Mouse (Mus musculus): ENCODE measurements around the gene Mon2. TPM values are rescaled to one million over a fixed set of nuclear protein-coding genes. Genes with fewer than 3 reads are reported as not detected.
"Not testable (repeated sequence)": the region's sequence is repeated elsewhere in the genome, so short reads cannot be mapped to it uniquely, and the experiment has no call there.

Gene Mon2
- total RNA-seq, 2 experiments from 2014 or later, result 90.3 to 101 TPM

- no peak for DNase-seq (ENCODE audit: extremely low spot score in 1 of 2, low spot score in 1 of 2)
These were observed 13.3 kb downstream of the Mon2 start for GRCm38 (mm10) chr10:123063021-123063420.

GRCm38 (mm10) chr10:123060831-123061230, 15.5 kb downstream of the Mon2 start:
- DNase-seq (ENCODE audit: extremely low spot score in 1 of 2, low spot score in 1 of 2), result no peak

- DNase-seq (ENCODE audit: extremely low spot score in 1 of 2, low spot score in 1 of 2), result no peak
These were observed 19.2 kb downstream of the Mon2 start for GRCm38 (mm10) chr10:123057082-123057481.

- DNase-seq (ENCODE audit: extremely low spot score in 1 of 2, low spot score in 1 of 2), result no peak
These were observed 19.8 kb downstream of the Mon2 start for GRCm38 (mm10) chr10:123056463-123056862.

- DNase-seq (ENCODE audit: extremely low spot score in 1 of 2, low spot score in 1 of 2), result no peak
These were observed 20.9 kb downstream of the Mon2 start for GRCm38 (mm10) chr10:123055205-123056000.

- no peak for DNase-seq (ENCODE audit: extremely low spot score in 1 of 2, low spot score in 1 of 2)
These were observed 22.7 kb downstream of the Mon2 start for GRCm38 (mm10) chr10:123053557-123053956.

GRCm38 (mm10) chr10:123052021-123052420, 24.3 kb downstream of the Mon2 start:
- DNase-seq (ENCODE audit: extremely low spot score in 1 of 2, low spot score in 1 of 2), result no peak

- DNase-seq (ENCODE audit: extremely low spot score in 1 of 2, low spot score in 1 of 2), result no peak
These were observed 27.6 kb downstream of the Mon2 start for GRCm38 (mm10) chr10:123048730-123049129.

- no peak for DNase-seq (ENCODE audit: extremely low spot score in 1 of 2, low spot score in 1 of 2)
These were observed 36.4 kb downstream of the Mon2 start for GRCm38 (mm10) chr10:123039936-123040335.

GRCm38 (mm10) chr10:123032078-123032646, 44.1 kb downstream of the Mon2 start:
- DNase-seq (ENCODE audit: extremely low spot score in 1 of 2, low spot score in 1 of 2), result no peak

- no peak for DNase-seq (ENCODE audit: extremely low spot score in 1 of 2, low spot score in 1 of 2)
These were observed 44.9 kb downstream of the Mon2 start for GRCm38 (mm10) chr10:123031449-123031848.

GRCm38 (mm10) chr10:123030589-123030988, 45.7 kb downstream of the Mon2 start:
- no peak for DNase-seq (ENCODE audit: extremely low spot score in 1 of 2, low spot score in 1 of 2)

- DNase-seq (ENCODE audit: extremely low spot score in 1 of 2, low spot score in 1 of 2), result no peak
These were observed 47.4 kb downstream of the Mon2 start for GRCm38 (mm10) chr10:123028949-123029348.

GRCm38 (mm10) chr10:123026736-123027135, 49.6 kb downstream of the Mon2 start:
- DNase-seq (ENCODE audit: extremely low spot score in 1 of 2, low spot score in 1 of 2), result not testable (repeated sequence)

- no peak for DNase-seq (ENCODE audit: extremely low spot score in 1 of 2, low spot score in 1 of 2)
These were observed 62.9 kb downstream of the Mon2 start for GRCm38 (mm10) chr10:123013435-123013834.

GRCm38 (mm10) chr10:123011421-123011820, 64.9 kb downstream of the Mon2 start:
- DNase-seq (ENCODE audit: extremely low spot score in 1 of 2, low spot score in 1 of 2), result no peak

GRCm38 (mm10) chr10:123005237-123006185, 70.8 kb downstream of the Mon2 start:
- DNase-seq (ENCODE audit: extremely low spot score in 1 of 2, low spot score in 1 of 2), result no peak

GRCm38 (mm10) chr10:123004475-123005236, 71.6 kb downstream of the Mon2 start:
- no peak for DNase-seq (ENCODE audit: extremely low spot score in 1 of 2, low spot score in 1 of 2)

GRCm38 (mm10) chr10:123001985-123002384, 74.3 kb downstream of the Mon2 start:
- DNase-seq (ENCODE audit: extremely low spot score in 1 of 2, low spot score in 1 of 2), result no peak

GRCm38 (mm10) chr10:123001363-123001762, 74.9 kb downstream of the Mon2 start:
- DNase-seq (ENCODE audit: extremely low spot score in 1 of 2, low spot score in 1 of 2), result no peak
